Mouse (Mus musculus) splenic B cell, adult 2 months (primary cell): ENCODE data around the gene Prkrip1.
"Not testable (repeated sequence)": the region's sequence is repeated elsewhere in the genome, so short reads cannot be mapped to it uniquely, and the experiment has no call there.

ENCODE experiments used
- DNase-seq: peaks from one replicate; pipeline ENCODE4 v3.0.0-alpha.2; 2011; ENCODE audit warnings: low read depth, low spot score
- H3K27me3 ChIP-seq: 2 replicates; pipeline ENCODE4 v1.6.1; 2012; ENCODE audit warnings: mild to moderate bottlenecking, low read length, moderate library complexity, mixed read lengths; ENCODE audit not compliant: control insufficient read depth, poor library complexity, insufficient read depth, severe bottlenecking
- H3K36me3 ChIP-seq: 2 replicates; pipeline ENCODE4 v1.6.1; 2012; ENCODE audit warnings: mild to moderate bottlenecking, low read length, moderate library complexity, mixed read lengths; ENCODE audit not compliant: control insufficient read depth, poor library complexity, insufficient read depth, severe bottlenecking

Prkrip1 gene

DNA sequence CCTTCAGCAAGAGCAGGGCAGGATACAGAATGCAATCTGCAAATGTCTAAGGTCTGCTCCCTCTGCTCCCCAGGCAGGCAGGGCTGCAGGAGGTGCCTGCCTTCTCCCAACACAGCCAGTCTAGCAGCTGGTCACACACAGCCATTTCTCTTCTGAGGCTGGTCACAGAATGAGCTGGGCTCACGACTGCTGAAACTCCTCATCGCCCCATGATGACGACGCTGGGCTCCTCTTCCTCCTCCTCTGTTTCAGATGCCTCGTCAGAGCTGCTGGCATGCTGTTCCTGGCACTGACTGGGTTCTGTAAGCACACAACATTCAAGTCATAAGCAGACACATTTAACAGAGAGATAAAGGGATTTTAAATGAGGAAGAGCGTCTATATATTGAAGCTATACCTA, 17.6 kb downstream of the Prkrip1 start:
- no peaks in the 10 kb centered on the region for H3K27me3 ChIP-seq
- no peak for DNase-seq
- peaks cover 5% of the 10 kb centered on the region for H3K36me3 ChIP-seq

- DNase-seq, result no peak
- Histone ChIP-seq H3K36me3 (peaks cover 5% of the 10 kb centered on the region; the same call in 1 of the 2 replicates), H3K27me3 (no peaks in the 10 kb centered on the region)
Measured at GRCm38 (mm10) chr5:136179594-136179993, 19.2 kb downstream of the Prkrip1 start.

- Histone ChIP-seq H3K36me3 (no peaks in the 10 kb centered on the region), H3K27me3 (no peaks in the 10 kb centered on the region)
- DNase-seq, result peak; percentile 47
Measured at GRCm38 (mm10) chr5:136173606-136174463, 24.9 kb downstream of the Prkrip1 start.

DNA sequence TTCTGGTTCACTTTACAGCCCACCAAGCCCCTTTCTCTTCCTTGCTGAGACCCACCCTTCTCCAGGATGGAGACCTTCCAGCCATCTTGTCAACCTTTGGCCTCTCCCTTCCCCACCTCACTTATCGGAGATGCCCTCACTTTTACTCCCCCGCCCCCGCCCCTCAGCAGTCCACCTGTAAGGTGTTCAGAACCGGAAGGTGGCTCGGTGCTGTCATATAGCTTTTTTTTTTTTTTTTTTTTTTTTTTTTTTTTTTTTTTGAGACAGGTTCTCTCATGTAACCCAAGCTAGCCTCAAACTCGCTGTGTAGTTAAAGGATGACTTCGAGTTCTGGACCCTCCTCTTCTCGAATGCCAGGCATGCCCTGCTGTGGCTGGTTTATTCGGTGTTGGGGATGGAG, 25.8 kb downstream of the Prkrip1 start:
- H3K27me3 ChIP-seq, result no peaks in the 10 kb centered on the region
- peaks cover 4% of the 10 kb centered on the region for H3K36me3 ChIP-seq
- no peak for DNase-seq

DNA sequence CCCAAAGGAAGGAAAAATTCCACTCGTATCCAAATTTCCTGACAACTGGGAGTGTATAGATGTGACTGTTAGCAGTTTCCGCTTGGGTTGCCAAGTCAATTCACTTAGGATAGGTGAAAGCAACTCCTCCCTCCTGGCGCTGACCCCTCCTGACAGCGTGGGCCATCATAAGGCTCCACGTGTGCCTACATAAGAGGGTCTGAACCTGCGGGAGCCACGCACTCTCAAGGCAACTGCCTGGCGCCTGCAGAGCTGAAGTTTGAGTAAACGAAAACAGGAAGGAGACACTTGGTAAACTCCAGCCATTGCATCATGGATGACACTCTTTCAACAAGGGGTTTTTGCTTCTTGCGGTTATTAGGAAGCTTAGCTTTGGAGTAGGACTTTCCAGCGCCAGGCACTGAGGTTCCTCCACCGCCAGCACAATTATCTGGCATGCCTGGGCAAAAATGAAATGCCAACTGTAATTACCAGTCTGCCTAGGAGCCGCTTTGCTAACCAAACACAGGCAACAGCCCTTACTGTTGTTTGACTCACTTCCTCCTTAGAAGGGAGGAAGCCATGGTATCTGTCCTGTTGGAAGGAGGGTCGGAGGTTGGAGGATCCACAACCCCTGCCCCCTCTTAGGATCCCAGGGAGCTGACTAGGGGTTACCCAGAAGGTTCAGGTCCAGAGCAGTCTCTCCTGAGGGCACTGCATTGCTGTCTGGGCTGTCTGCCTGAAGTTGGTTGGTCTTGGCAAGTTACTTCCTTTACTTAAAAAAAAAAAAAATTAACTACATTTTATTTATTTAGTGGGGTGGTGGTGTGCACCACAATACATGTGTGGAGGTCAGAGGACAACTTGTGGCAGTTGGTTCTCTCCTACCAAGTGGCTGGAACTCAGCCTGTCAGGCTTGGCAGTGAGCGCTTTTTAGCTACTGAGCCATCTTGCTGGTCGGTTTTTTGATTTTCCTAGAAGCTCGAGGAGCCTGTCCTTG, 27.1 kb downstream of the Prkrip1 start:
- Histone ChIP-seq H3K27me3 (no peaks in the 10 kb centered on the region), H3K36me3 (peaks cover 9% of the 10 kb centered on the region)
- DNase-seq, result peak; percentile 56

GRCm38 (mm10) chr5:136170512-136171362, 28.0 kb downstream of the Prkrip1 start, which contains the start of gene Orai2:
Orai2 (minus strand) TSS chr5:136170713.
- no peaks in the 10 kb centered on the region for H3K27me3 ChIP-seq

DNA sequence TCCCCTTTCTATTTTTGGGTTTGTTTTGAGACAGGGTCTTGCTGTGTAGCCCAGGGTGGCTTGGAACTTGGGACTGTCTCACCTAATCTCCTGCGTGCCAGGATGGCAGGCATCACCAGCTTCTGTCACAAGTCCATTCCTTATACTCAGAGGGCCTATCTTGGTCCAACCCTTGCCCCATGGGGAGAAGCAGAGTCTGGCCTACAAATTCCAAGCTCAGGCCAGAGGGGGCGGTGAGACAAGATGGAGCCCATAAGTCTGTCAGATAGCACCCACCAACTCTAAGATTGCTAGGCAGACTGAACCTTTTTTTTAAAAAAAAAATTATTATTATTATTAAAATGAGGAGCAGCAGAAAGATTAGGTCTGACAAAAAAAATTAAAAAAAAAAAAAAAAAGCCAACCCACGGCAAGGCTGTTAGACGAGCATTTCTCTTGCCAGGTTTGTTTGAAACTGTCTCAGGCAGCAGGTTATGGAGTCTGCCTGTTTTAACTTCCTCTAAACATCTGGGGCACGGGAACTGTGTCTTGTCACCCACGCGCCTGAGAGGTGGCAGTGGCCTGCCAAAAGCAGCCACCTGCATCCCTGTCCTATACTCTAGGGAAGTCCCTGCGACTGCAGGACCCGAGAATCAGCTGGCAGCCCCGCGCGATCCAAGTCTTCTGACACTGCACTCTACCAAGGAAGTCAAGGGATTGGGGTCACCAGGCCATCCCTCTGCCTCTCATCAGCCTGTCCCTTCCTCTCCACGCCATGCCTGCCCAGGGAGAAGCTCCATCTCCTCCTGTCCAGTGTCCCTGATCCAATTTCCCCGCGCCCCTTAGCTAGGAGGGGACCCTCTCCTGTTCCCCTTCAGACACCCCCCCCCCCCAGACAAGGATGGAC, 28.9 kb downstream of the Prkrip1 start:
- Histone ChIP-seq H3K36me3 (peaks cover 13% of the 10 kb centered on the region), H3K27me3 (no peaks in the 10 kb centered on the region)
- DNase-seq, result peak; percentile 78

More at GRCm38 (mm10) chr5:136170512-136171362, 28.0 kb downstream of the Prkrip1 start, which contains the start of gene Orai2:
- peaks cover 10% of the 10 kb centered on the region for H3K36me3 ChIP-seq
- peak; percentile 86 for DNase-seq

DNA sequence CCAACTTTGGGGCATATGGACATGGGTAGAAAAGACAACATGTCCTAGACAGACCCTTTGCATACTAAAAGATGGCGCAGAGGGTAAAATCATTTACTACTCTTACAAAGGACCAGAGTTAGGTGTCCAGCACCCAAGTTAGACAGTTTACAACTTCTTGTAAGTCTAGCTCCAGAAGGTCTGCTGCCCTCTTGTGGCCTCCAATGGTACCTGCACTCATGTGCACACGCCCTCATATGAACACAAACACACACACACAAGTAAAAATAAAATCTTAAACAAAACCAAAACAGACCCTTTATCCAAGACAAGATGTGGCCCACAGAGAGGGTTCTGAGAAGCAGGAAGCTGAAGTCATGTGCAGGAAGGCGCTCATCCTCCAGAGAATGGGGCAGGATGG, 30.7 kb downstream of the Prkrip1 start:
- DNase-seq, result peak; percentile 53
- H3K36me3 ChIP-seq, result peaks cover 13% of the 10 kb centered on the region
- no peaks in the 10 kb centered on the region for H3K27me3 ChIP-seq

DNA sequence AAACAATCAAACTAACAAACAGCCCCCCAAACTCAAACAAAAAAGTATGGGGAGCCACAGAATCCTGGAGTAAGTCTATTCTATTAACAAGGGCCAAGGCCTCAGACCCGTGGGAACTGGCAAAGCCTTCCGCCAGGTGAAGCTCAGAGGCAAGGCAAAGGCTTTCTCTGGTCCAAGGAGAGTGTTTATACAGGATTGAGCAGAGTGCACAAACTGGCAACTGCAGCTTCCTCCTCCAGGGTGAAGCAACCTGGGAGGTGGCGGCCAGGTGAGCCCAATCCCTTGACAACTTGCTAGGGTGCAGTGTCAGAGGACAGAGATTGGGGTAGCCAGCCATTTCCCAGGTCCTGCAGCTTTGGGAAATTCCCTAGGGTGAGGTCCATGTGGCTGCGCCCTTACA, 31.5 kb downstream of the Prkrip1 start:
- peaks cover 13% of the 10 kb centered on the region for H3K36me3 ChIP-seq
- no peaks in the 10 kb centered on the region for H3K27me3 ChIP-seq
- no peak for DNase-seq

- peaks cover 17% of the 10 kb centered on the region for H3K36me3 ChIP-seq
- no peaks in the 10 kb centered on the region for H3K27me3 ChIP-seq
- DNase-seq, result no peak
Measured at GRCm38 (mm10) chr5:136165246-136165645, 33.5 kb downstream of the Prkrip1 start.

- Histone ChIP-seq H3K27me3 (no peaks in the 10 kb centered on the region), H3K36me3 (peaks cover 19% of the 10 kb centered on the region)
- DNase-seq, result no peak
Measured at GRCm38 (mm10) chr5:136163807-136164474, 34.8 kb downstream of the Prkrip1 start.

DNA sequence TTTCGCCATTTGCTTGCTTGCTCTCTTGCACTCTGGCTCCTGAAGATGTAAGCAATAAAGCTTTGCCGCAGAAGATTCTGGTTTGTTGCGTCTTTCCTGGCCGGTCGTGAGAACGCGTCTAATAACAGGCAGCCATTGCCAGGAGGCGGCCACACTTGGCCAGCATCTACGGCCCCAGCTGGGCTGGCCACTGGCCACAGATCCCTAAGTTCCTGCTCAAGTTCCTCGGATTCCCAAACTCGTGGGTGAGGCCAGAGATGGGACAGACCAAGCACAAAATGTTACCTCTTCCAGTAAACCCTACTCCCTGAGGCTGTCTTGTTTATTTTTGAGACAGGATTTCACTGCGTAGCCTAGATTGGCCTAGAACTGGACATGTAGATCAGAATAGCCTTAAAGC, 38.7 kb downstream of the Prkrip1 start:
- DNase-seq, H3K27me3 ChIP-seq, H3K36me3 ChIP-seq: not testable (repeated sequence)

DNA sequence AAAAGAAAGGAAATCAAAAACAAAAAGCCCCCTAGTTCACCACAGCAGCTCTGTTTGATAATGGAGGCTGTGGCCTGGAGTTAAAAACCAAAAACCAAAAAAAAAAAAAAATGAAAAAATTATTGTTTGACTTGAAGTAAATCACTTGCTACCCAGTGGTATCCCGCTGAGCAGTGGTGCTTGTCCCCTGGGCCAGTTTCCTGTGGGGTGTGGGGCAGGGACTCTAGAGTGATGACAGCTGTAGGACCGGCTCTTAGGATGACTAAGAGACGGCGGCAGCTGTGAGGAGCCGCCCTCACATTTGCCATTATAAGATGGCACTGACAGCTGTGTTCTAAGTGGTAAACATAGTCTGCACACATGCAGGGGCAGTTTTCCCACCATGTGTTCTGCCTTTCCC, 43.4 kb downstream of the Prkrip1 start:
- Histone ChIP-seq H3K36me3 (peaks cover 1% of the 10 kb centered on the region), H3K27me3 (no peaks in the 10 kb centered on the region)
- no peak for DNase-seq
